Mouse (Mus musculus) limb, embryonic 11.5 days (tissue): ENCODE measurements around the gene Acads. TPM values are rescaled to one million over a fixed set of nuclear protein-coding genes. Genes with fewer than 3 reads are reported as not detected.

ENCODE experiments used
- ATAC-seq: fragments of 200-750 bp; cut with Nextera tagmentation; 2 replicates; pipeline ENCODE4 v1.8.0; 2017; ENCODE audit warnings: low read depth; ENCODE audit not compliant: insufficient number of reproducible peaks, low FRiP score, low TSS enrichment
- DNase-seq: peaks from one replicate; pipeline ENCODE4 v3.0.0-alpha.2; 2015; ENCODE audit warnings: low spot score
- H3K27ac ChIP-seq: fragments of 300-500 bp; sonication (generic); replicated peaks from 2 replicates; pipeline ENCODE4 v1.5.1; 2014; ENCODE audit warnings: low read depth, mild to moderate bottlenecking, low read length
- H3K27me3 ChIP-seq: fragments of 300-500 bp; sonication (generic); 2 replicates; pipeline ENCODE4 v1.6.1; 2014; ENCODE audit warnings: mild to moderate bottlenecking, low read length, mixed read lengths; ENCODE audit not compliant: control insufficient read depth, insufficient read depth
- H3K36me3 ChIP-seq: fragments of 300-500 bp; sonication (generic); 2 replicates; pipeline ENCODE4 v1.6.1; 2014; ENCODE audit warnings: mild to moderate bottlenecking, low read length, moderate library complexity, mixed read lengths; ENCODE audit not compliant: control insufficient read depth, insufficient read depth
- H3K4me1 ChIP-seq: fragments of 300-500 bp; sonication (generic); 2 replicates; pipeline ENCODE4 v1.6.1; 2014; ENCODE audit warnings: low read length, mixed read lengths; ENCODE audit not compliant: control insufficient read depth, insufficient read depth
- H3K4me2 ChIP-seq: fragments of 300-500 bp; sonication (generic); 2 replicates; pipeline ENCODE4 v1.6.1; 2014; ENCODE audit warnings: low read depth, mild to moderate bottlenecking, moderate library complexity; ENCODE audit not compliant: severe bottlenecking
- H3K4me3 ChIP-seq: fragments of 300-500 bp; sonication (generic); 2 replicates; pipeline ENCODE4 v1.5.1; 2014; ENCODE audit warnings: low read depth, low read length
- H3K9ac ChIP-seq: fragments of 300-500 bp; sonication (generic); 2 replicates; pipeline ENCODE4 v1.6.1; 2014; ENCODE audit warnings: mild to moderate bottlenecking, low read length
- H3K9me3 ChIP-seq: fragments of 300-500 bp; sonication (generic); 2 replicates; pipeline ENCODE4 v1.6.1; 2016; ENCODE audit warnings: low read length; ENCODE audit not compliant: control insufficient read depth
- WGBS: fragments of 180-500 bp; shearing (Covaris S2); extraction: QIAGEN DNeasy Blood & Tissue Kit; methylation state at CpG from one replicate; pipeline ENCODE4 v1.1.7; 2014; 5-methylcytosine and 5-hydroxymethylcytosine counted together
- polyA plus RNA-seq: library from polyadenylated mRNA; unstranded; fragments of >200 nt; fragmentation: Nextera tagmentation; extraction: Ambion mirVana; gene quantifications from 2 replicates; pipeline ENCODE4 v1.2.1, GENCODE M21; 2014

The Acads gene
- polyA plus RNA-seq, 1 experiment from 2014 or later, result 49.3 TPM

GRCm38 (mm10) chr5:115068671-115069421, 50.3 kb downstream of the Acads start:
- H3K4me2 ChIP-seq, result no peak overlapping the region
- ATAC-seq (no peak), DNase-seq (no peak)
- no peaks in the 10 kb centered on the region for H3K9me3 ChIP-seq
- peaks cover 8% of the 10 kb centered on the region for H3K4me1 ChIP-seq
- no peak overlapping the region for H3K9ac ChIP-seq
- no peaks in the 10 kb centered on the region for H3K27me3 ChIP-seq
- WGBS, result 96% methylated on average over 11 of the region's 11 CpGs
- H3K4me3 ChIP-seq, result no peak overlapping the region
- H3K27ac ChIP-seq, result no peak overlapping the region
- no peaks in the 10 kb centered on the region; the same call in 1 of the 2 replicates for H3K36me3 ChIP-seq

DNA sequence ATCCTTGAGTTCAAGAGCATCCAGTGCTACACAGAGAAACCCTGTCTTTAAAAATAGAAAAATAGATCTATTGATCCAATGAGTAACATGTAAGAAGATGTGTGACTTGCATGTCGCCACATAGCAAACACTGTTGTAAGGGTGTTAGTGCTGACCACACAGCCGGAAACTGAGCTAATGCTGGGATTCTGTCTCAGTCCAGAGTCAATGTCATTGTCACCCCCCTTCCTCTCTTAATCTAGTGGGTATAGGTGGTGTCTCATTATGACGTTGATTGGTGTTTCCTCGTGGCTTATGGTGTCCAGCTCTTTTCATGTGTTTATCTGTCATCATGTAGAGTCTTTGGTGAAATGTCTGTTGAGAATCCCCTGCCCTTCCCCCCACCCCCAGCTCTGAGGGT, 52.9 kb downstream of the Acads start:
- no peaks in the 10 kb centered on the region for H3K4me1 ChIP-seq
- ATAC-seq (no peak), DNase-seq (no peak)
- peaks cover 2% of the 10 kb centered on the region; the same call in 1 of the 2 replicates for H3K36me3 ChIP-seq
- H3K9ac ChIP-seq, result no peak overlapping the region
- 78% methylated on average over 4 of the region's 4 CpGs for WGBS
- H3K4me2 ChIP-seq, result no peak overlapping the region
- H3K4me3 ChIP-seq, result no peak overlapping the region
- H3K27ac ChIP-seq, result no peak overlapping the region
- no peaks in the 10 kb centered on the region for H3K27me3 ChIP-seq
- no peaks in the 10 kb centered on the region for H3K9me3 ChIP-seq

DNA sequence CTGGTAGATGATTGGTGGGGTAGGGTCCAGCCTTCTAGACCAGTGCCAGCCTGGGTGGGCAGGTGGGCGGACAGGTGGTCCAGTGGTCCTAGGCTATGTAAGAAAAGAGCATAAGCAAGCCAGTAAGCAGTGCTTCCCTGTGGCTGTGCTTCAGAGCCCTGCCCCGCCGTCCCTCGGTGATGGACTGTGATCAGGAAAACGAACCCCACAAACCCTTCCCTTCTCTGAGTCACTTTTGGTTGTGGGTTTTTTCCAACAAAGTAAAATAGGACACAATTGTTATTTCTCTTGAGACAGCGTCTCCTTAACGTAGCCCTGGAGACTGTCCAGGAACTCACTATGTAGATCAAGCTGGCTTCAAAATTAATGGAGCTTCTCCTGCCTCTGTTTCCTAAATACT, 55.8 kb downstream of the Acads start:
- Histone ChIP-seq H3K4me2 (no peak overlapping the region), H3K27ac (no peak overlapping the region), H3K27me3 (no peaks in the 10 kb centered on the region), H3K4me3 (no peak overlapping the region), H3K9me3 (no peaks in the 10 kb centered on the region), H3K4me1 (no peaks in the 10 kb centered on the region), H3K9ac (no peak overlapping the region), H3K36me3 (peaks cover 2% of the 10 kb centered on the region; the same call in 1 of the 2 replicates)
- DNase-seq, result no peak
- WGBS, result 94% methylated on average over 7 of the region's 7 CpGs
- no peak for ATAC-seq

DNA sequence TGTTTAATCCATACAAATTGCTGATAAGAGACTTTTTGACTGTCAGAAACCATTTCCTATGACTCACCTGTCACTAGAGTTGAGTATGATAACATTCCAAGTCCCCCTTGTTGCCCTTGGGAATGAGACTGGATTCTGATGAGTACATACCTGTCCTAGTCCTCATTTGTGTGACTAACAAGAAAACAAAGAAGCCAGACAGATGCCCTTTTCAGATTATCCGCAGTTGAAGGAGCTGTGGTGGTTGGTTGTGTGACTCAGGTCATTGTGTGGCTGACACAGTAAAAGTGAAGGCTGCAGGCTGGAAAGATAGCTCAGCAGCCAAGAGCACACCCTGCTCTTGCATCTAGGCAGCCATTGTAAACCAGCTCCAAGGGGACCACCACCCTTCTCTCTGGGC, 56.6 kb downstream of the Acads start:
- H3K9me3 ChIP-seq, result no peaks in the 10 kb centered on the region
- no peak overlapping the region for H3K4me3 ChIP-seq
- H3K4me2 ChIP-seq, result no peak overlapping the region
- H3K4me1 ChIP-seq, result no peaks in the 10 kb centered on the region
- no peaks in the 10 kb centered on the region for H3K27me3 ChIP-seq
- 85% methylated on average over 1 of the region's 1 CpGs for WGBS
- ATAC-seq (no peak), DNase-seq (no peak)
- H3K36me3 ChIP-seq, result peaks cover 2% of the 10 kb centered on the region; the same call in 1 of the 2 replicates
- no peak overlapping the region for H3K27ac ChIP-seq
- no peak overlapping the region for H3K9ac ChIP-seq

DNA sequence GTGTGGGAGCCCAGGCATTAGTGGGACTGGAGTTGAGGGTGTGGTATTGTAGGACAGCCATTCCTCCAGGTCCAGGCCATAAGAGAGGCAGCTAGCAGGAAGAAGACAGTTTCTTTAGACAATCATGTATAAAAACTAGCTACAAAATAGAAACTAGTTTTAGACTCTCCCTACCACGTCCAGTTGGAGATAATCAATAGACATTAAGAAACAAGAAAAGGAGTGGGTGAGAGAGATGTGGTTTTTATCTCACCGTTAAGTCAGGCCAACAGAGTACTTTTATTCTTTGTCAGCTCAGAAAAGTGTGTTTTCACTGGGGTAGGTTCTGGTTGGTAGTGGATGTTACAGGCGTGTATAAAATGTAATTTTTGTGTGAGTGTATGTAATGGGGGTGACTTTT, 58.2 kb downstream of the Acads start:
- no peaks in the 10 kb centered on the region for H3K27me3 ChIP-seq
- no peaks in the 10 kb centered on the region for H3K4me1 ChIP-seq
- H3K4me2 ChIP-seq, result no peak overlapping the region
- no peaks in the 10 kb centered on the region for H3K9me3 ChIP-seq
- no peak overlapping the region for H3K27ac ChIP-seq
- no peak overlapping the region for H3K9ac ChIP-seq
- 91% methylated on average over 3 of the region's 3 CpGs for WGBS
- H3K4me3 ChIP-seq, result no peak overlapping the region
- DNase-seq (no peak), ATAC-seq (no peak)
- H3K36me3 ChIP-seq, result peaks cover 2% of the 10 kb centered on the region; the same call in 1 of the 2 replicates

Other genes starting within 250 kb of the Acads start
- gene Oasl2, start 222.4 kb downstream of the Acads start, polyA plus RNA-seq, result 1.6 and 1.8 TPM in 2 replicates
- 0.54 and 0.59 TPM in 2 replicates for gene Oasl1, start 196.1 kb downstream of the Acads start, polyA plus RNA-seq
- 55.2 and 56.8 TPM in 2 replicates for gene 2210016L21Rik, start 177.2 kb downstream of the Acads start, polyA plus RNA-seq
- gene Hnf1a, start 148.3 kb downstream of the Acads start, polyA plus RNA-seq, result not detected in 2 replicates
- 30.9 and 43.5 TPM in 2 replicates for gene Sppl3, start 108.2 kb downstream of the Acads start, polyA plus RNA-seq
- 36.5 and 39.5 TPM in 2 replicates for gene Gm10401, start 21.1 kb downstream of the Acads start, polyA plus RNA-seq
- 65.3 and 65.4 TPM in 2 replicates for gene Unc119b, start 15.6 kb upstream of the Acads start, polyA plus RNA-seq
- 51.5 and 58.8 TPM in 2 replicates for gene Mlec, start 38.8 kb upstream of the Acads start, polyA plus RNA-seq
- gene Cabp1, start 75.0 kb upstream of the Acads start, polyA plus RNA-seq, result 1.2 and 1.9 TPM in 2 replicates
- gene Pop5, start 116.5 kb upstream of the Acads start, polyA plus RNA-seq, result 118 and 123 TPM in 2 replicates
- 77.5 and 105 TPM in 2 replicates for gene Rnf10, start 153.6 kb upstream of the Acads start, polyA plus RNA-seq
- 51.4 and 54.6 TPM in 2 replicates for gene Coq5, start 160.3 kb upstream of the Acads start, polyA plus RNA-seq
- gene Dynll1, start 181.7 kb upstream of the Acads start, polyA plus RNA-seq, result 1,968 and 2,035 TPM in 2 replicates
- gene Srsf9, start 207.8 kb upstream of the Acads start, polyA plus RNA-seq, result 417 and 433 TPM in 2 replicates
- gene Gatc, start 221.8 kb upstream of the Acads start, polyA plus RNA-seq, result 42.5 and 46.7 TPM in 2 replicates
- gene Triap1, start 221.9 kb upstream of the Acads start, polyA plus RNA-seq, result 59.8 and 64.4 TPM in 2 replicates
- 712 and 734 TPM in 2 replicates for gene Cox6a1, start 229.6 kb upstream of the Acads start, polyA plus RNA-seq